Mouse (Mus musculus) C2C12 (cell line): Measurements from ENCODE around the gene Tob2. TPM values are rescaled to one million over a fixed set of nuclear protein-coding genes. Genes with fewer than 3 reads are reported as not detected.

Experiments used
- H3K27me3 ChIP-seq: one replicate; pipeline ENCODE4 v1.6.1; 2011; ENCODE audit not compliant: control insufficient read depth, insufficient read depth, insufficient read length
- H3K36me3 ChIP-seq: one replicate; pipeline ENCODE4 v1.6.1; 2011; ENCODE audit not compliant: control insufficient read depth, insufficient read depth
- H3K4me3 ChIP-seq: one replicate; pipeline ENCODE4 v1.5.1; 2011; ENCODE audit warnings: mild to moderate bottlenecking, control low read depth; ENCODE audit not compliant: poor library complexity, insufficient read depth, severe bottlenecking
- H3K79me2 ChIP-seq: one replicate; pipeline ENCODE4 v1.6.1; 2011; ENCODE audit not compliant: control insufficient read depth, insufficient read depth
- H3K79me3 ChIP-seq: one replicate; pipeline ENCODE4 v1.6.1; 2011; ENCODE audit warnings: low read depth, control low read depth
- H3ac ChIP-seq: one replicate; pipeline ENCODE3; 2011; ENCODE audit warnings: low read depth; ENCODE audit not compliant: control insufficient read depth, insufficient read length
- CEBPB ChIP-seq: IDR thresholded peaks from one replicate; pipeline ENCODE4 v1.6.1; 2011; ENCODE audit warnings: low read depth, mild to moderate bottlenecking, control low read depth, moderate library complexity
- CTCF ChIP-seq: IDR thresholded peaks from one replicate; pipeline ENCODE4 v1.5.1; 2011; ENCODE audit not compliant: control insufficient read depth, insufficient read depth, insufficient read length
- FOSL1 ChIP-seq: IDR thresholded peaks from one replicate; pipeline ENCODE4 v1.8.0; 2011; ENCODE audit warnings: mild to moderate bottlenecking, low read length; ENCODE audit not compliant: poor library complexity, insufficient read depth, severe bottlenecking
- MAX ChIP-seq: IDR thresholded peaks from one replicate; pipeline ENCODE4 v1.6.1; 2011; ENCODE audit warnings: mild to moderate bottlenecking, control low read depth
- MYOD1 ChIP-seq: IDR thresholded peaks from one replicate; pipeline ENCODE4 v1.6.1; 2011; ENCODE audit warnings: low read depth; ENCODE audit not compliant: control insufficient read depth, insufficient read length
- MYOG ChIP-seq: IDR thresholded peaks from one replicate; pipeline ENCODE4 v1.6.1; 2011; ENCODE audit not compliant: control insufficient read depth, insufficient read length; ENCODE audit errors: extremely low read depth
- USF1 ChIP-seq: IDR thresholded peaks from one replicate; pipeline ENCODE4 v1.6.1; 2011; ENCODE audit warnings: low read depth, mild to moderate bottlenecking, control low read depth, moderate library complexity
- polyA plus RNA-seq: library from polyadenylated mRNA; unstranded; fragments of >200 nt; fragmentation: generic; extraction: Trizol; gene quantifications from one replicate; pipeline ENCODE4 v1.2.1, GENCODE M21; 2012; ENCODE audit warnings: missing spikeins

The Tob2 gene
- polyA plus RNA-seq, 1 experiment, result 37.5 TPM

GRCm38 (mm10) chr15:81850718-81851117 lies 7.9 kb downstream of the Tob2 start:
- H3K4me3 ChIP-seq, result no peak overlapping the region
- peaks cover 72% of the 10 kb centered on the region for H3K36me3 ChIP-seq
- TF ChIP-seq FOSL1 (no peak), CEBPB (no peak)
- H3K27me3 ChIP-seq, result no peaks in the 10 kb centered on the region
- no peak overlapping the region for H3ac ChIP-seq
- H3K79me2 ChIP-seq, result peaks cover 84% of the 10 kb centered on the region
- peaks cover 31% of the 10 kb centered on the region for H3K79me3 ChIP-seq

- Histone ChIP-seq H3K27me3 (no peaks in the 10 kb centered on the region), H3ac (no peak overlapping the region), H3K79me2 (peaks cover 68% of the 10 kb centered on the region), H3K79me3 (peaks cover 16% of the 10 kb centered on the region), H3K4me3 (no peak overlapping the region), H3K36me3 (peaks cover 64% of the 10 kb centered on the region)
- TF ChIP-seq FOSL1 (no peak), CTCF (no peak)
These were observed 9.5 kb downstream of the Tob2 start for GRCm38 (mm10) chr15:81849104-81849503.

DNA sequence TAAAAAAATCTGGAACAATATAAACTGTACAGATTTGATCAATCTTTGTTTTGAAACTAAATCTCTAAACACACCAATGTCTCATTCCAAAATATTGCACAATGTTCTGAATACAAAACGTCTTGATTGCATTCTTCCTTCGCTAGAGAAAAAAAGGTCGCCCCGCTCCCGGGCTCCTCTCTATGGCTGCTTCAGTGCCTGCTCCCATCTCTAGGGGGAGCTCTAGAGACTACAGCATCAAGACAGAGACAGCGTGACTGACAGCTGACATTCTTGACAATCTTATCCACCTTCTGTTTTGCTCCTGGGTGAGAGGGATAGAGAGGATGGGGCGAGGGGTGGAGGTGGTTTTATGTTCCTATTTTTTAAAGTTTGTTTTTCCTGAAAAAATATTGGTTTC lies 10.3 kb downstream of the Tob2 start:
- H3K79me3 ChIP-seq, result peaks cover 10% of the 10 kb centered on the region
- H3K27me3 ChIP-seq, result no peaks in the 10 kb centered on the region
- TF ChIP-seq MAX (no peak), CTCF (peak; percentile 34), CEBPB (peak; percentile 68)
- H3K4me3 ChIP-seq, result no peak overlapping the region
- peaks cover 58% of the 10 kb centered on the region for H3K36me3 ChIP-seq
- peaks cover 60% of the 10 kb centered on the region for H3K79me2 ChIP-seq
- no peak overlapping the region for H3ac ChIP-seq

- Histone ChIP-seq H3K4me3 (no peak overlapping the region), H3K79me2 (peaks cover 55% of the 10 kb centered on the region), H3K36me3 (peaks cover 56% of the 10 kb centered on the region), H3K27me3 (no peaks in the 10 kb centered on the region), H3ac (no peak overlapping the region), H3K79me3 (peaks cover 7% of the 10 kb centered on the region)
- TF ChIP-seq USF1 (no peak), FOSL1 (no peak), CTCF (no peak), CEBPB (no peak), MYOG (no peak), MAX (no peak)
These were observed 10.7 kb downstream of the Tob2 start for GRCm38 (mm10) chr15:81847861-81848260.

GRCm38 (mm10) chr15:81847161-81847560 lies 11.4 kb downstream of the Tob2 start:
- Histone ChIP-seq H3ac (no peak overlapping the region), H3K79me2 (peaks cover 48% of the 10 kb centered on the region), H3K36me3 (peaks cover 49% of the 10 kb centered on the region), H3K79me3 (peaks cover 3% of the 10 kb centered on the region), H3K4me3 (no peak overlapping the region), H3K27me3 (no peaks in the 10 kb centered on the region)
- TF ChIP-seq USF1 (no peak), MAX (no peak), MYOG (no peak), CEBPB (no peak), MYOD1 (no peak), CTCF (no peak), FOSL1 (no peak)

DNA sequence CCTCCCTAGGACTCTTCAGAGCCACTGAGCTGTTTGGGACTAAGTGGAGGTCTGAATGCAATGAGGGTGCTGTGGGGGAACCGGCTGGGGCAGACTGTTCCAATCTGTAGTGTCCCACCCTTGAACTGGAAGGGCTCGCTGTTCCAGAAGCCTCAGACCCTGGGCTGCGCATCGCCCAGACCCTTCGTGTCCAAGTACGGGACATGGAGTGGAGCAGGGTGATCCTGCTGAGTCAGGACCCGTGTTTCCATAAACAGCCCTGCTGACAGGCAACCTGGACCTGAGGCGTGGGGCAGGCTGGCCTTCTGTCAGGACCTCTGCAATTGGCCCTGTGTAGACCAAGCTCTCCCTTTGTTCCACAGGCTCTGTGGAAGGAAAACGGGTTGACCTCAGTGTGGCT lies 11.8 kb downstream of the Tob2 start:
- peaks cover 44% of the 10 kb centered on the region for H3K36me3 ChIP-seq
- H3K4me3 ChIP-seq, result no peak overlapping the region
- no peak for TF ChIP-seq CTCF
- TF ChIP-seq MYOG, result no peak
- no peak for TF ChIP-seq MAX
- TF ChIP-seq USF1, result no peak
- no peak for TF ChIP-seq FOSL1
- TF ChIP-seq CEBPB, result no peak
- no peak for TF ChIP-seq MYOD1
- no peak overlapping the region for H3ac ChIP-seq
- peaks cover 44% of the 10 kb centered on the region for H3K79me2 ChIP-seq
- H3K79me3 ChIP-seq, result peaks cover 3% of the 10 kb centered on the region
- H3K27me3 ChIP-seq, result no peaks in the 10 kb centered on the region

DNA sequence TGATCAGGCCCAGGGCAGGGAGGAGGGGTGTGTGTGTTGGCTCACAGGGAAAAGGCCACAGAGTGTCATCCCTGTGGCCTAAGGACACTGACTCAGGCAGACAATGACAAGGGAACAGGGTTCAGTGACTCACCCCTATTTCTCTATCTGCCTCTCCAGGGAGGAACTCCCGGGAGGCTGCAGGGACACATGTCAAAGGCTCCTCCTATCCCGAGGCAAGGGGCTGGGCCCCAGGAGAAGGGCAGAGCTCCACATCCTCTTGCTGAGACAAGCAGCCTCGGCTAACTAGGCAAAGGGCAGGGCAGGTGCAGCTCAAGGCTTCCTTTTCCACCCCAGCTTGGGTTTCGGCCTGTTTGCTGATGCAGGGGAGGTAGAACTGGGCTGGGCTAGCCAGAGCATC lies 12.9 kb downstream of the Tob2 start:
- Histone ChIP-seq H3ac (no peak overlapping the region), H3K79me3 (peaks cover 3% of the 10 kb centered on the region), H3K79me2 (peaks cover 34% of the 10 kb centered on the region), H3K27me3 (no peaks in the 10 kb centered on the region), H3K4me3 (no peak overlapping the region), H3K36me3 (peaks cover 34% of the 10 kb centered on the region)
- no peak for TF ChIP-seq MYOD1
- no peak for TF ChIP-seq MYOG
- TF ChIP-seq MAX, result peak; percentile 58
- TF ChIP-seq CTCF, result no peak
- TF ChIP-seq CEBPB, result peak; percentile 19
- TF ChIP-seq USF1, result peak; percentile 16
- peak; percentile 59 for TF ChIP-seq FOSL1
